Mouse (Mus musculus): Measurements from ENCODE around the gene Dock4.

GRCm38 (mm10) chr12:40792184-40792650 is 346.5 kb downstream of the Dock4 start:
- TF ChIP-seq CTCF (IDR thresholded peaks at IDR 0.05; ENCODE audit: control insufficient read depth, insufficient read depth, low read length) (no peak), POLR2A (IDR thresholded peaks at IDR 0.05; ENCODE audit: borderline replicate concordance, control insufficient read depth, low read depth, low read length) (no peak)

Measured in bone marrow, adult 2 months (tissue).